Mouse (Mus musculus): ENCODE data around the gene Zcchc2. TPM values are rescaled to one million over a fixed set of nuclear protein-coding genes. Genes with fewer than 3 reads are reported as not detected.

Zcchc2 gene
- total RNA-seq, 4 experiments from 2014 or later: 7.9 to 10.5 (median 10.0) TPM

DNA sequence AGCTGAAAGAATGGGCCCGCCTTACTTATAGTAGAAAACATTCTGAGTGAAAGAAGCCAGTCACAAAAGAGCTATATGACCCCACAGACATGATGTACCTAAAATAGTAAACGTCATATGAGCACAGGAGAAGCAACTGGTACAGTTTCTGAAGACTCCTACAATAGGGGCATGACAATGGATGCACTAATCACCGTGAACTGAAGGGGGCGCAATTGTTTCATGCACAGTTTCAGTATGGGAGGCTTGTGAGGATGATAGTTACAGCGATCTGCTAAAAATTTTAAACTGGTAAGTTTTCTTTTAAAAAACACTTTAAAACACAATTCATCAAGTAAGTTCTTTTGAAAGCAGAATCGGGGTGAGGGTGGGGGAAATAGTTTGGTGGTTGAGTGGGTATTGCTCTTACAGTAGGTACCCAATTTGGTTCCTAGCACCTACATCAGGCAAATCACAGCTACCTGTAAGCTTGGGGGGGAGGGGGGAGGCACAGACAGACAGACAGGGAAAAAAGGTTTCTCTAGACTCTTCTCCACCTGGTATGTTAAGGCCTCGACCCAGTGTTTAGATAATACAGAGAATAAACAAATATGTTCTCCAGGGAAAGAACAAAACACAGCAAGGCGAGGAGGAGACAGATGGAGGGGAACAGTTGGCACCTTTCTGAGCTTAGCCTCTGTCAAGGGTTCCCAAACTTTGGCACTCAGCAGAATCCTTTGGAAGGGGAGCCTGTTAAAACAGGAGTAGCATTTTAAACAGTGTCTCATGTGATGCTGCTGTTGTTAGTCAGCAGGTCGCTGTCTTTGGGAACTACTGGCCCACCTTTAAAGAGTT is 81.2 kb downstream of the Zcchc2 start:
- DNase-seq (ENCODE audit: low spot score): peak; percentile 85

DNA sequence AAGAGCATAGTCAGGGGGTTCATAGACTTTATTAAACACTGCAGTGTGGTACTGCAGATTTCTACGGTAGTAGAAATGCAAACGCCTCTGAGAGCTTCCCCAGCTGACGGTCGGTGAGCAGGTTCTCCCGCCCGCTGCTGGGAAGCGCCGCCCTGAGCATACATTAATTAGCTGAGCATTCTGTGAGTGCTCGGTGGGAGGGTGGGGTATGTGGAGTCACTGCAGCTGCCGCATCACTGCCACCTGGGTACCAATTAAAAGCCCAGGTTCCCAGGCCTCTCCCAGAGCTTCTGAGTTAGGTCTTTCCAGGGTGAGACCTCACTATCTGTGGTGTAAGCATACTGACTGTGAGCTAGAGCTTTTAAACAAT is 81.8 kb downstream of the Zcchc2 start:
- DNase-seq (ENCODE audit: low spot score): no peak

- no peak for DNase-seq (ENCODE audit: low spot score)
These were observed 83.0 kb downstream of the Zcchc2 start for GRCm38 (mm10) chr1:106073166-106073565.

GRCm38 (mm10) chr1:106074141-106074540 is 83.9 kb downstream of the Zcchc2 start:
- peak; percentile 44 for DNase-seq (ENCODE audit: low spot score)

DNA sequence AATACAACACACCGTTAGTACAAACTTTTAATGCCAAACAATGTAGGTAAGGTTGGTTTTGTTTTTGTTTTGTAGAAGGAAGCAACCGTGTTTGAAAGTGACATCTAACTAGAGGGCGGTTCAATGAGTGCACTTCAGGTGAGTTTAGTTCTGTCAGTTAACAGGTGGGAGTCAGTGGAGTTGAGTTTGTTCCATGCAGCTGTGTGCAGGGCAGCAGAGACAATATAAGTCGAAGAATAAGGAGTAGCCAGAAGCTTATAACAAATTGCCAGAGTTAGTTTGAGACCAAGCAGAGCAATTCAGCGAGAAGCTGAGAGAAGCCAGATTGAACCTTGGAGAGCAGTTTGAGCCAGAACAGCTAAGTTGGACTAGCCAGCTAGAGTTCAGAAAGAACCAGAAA is 84.5 kb downstream of the Zcchc2 start:
- no peak for DNase-seq (ENCODE audit: low spot score)

- DNase-seq (ENCODE audit: low spot score): no peak
These were observed 86.4 kb downstream of the Zcchc2 start for GRCm38 (mm10) chr1:106076641-106077040.

DNA sequence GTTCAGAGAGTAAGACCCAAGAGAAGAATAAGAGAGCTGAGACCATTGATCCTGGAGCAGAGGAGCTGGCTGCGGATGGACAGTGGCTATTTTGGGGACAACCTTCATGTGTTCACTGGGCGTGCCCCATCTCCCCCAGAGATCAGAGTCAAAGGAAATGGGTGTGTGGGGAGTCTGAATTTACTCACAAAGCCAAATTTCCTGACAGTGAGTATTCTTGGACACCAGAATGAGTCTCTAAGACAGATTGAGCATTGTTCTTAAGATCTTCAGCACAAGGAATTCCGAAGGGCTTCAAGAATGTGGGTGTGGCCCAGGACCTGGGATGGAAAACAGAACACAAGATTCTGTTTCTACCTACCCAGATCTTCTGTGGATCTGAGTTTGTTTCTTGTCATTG is 87.0 kb downstream of the Zcchc2 start:
- peak; percentile 62 for DNase-seq (ENCODE audit: low spot score)

Other genes with a start within 250 kb of the Zcchc2 start
- gene Tnfrsf11a, start 209.7 kb upstream of the Zcchc2 start, total RNA-seq (2022): 1 to 10 TPM; 1.2 to 2.6 (median 2.1) TPM
- gene Phlpp1, start 181.3 kb downstream of the Zcchc2 start, total RNA-seq (2022): 10 to 100 TPM; 15.4 to 17.3 (median 16.4) TPM